Mouse (Mus musculus): ENCODE measurements around the gene Ifna15. TPM values are rescaled to one million over a fixed set of nuclear protein-coding genes. Genes with fewer than 3 reads are reported as not detected.
"Not testable (repeated sequence)": the region's sequence is repeated elsewhere in the genome, so short reads cannot be mapped to it uniquely, and the experiment has no call there.

Ifna15 gene
- polyA plus RNA-seq (2015; fragmentation: Nextera tagmentation; extraction: Ambion mirVana) = not detected in 2 replicates

DNA sequence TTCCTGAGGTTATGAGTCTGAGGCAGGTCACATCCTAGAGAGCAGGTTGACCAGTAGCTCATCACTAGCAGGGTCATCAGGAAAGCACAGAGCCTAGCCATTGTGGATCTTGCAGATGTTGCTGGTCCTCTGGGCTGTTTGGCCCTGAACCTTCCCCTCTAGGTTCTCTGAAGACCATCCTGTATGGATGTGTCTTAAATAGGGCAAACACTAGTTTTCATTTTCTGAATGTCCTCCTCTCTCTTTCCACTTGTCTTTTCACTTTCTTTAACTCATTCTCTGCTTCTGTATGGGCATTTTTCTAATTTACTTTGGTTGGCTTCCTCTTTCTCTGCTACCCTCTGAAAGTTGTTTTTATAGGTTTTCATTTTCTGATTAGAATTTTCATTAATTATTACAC is at the start of gene Ifna15:
Gene Ifna15, minus strand, starts transcription at position 101 of the 400 bp plus-strand sequence.
- not testable (repeated sequence) for H3K4me1 ChIP-seq; ATAC-seq (replicated peaks); H3K4me2 ChIP-seq

DNA sequence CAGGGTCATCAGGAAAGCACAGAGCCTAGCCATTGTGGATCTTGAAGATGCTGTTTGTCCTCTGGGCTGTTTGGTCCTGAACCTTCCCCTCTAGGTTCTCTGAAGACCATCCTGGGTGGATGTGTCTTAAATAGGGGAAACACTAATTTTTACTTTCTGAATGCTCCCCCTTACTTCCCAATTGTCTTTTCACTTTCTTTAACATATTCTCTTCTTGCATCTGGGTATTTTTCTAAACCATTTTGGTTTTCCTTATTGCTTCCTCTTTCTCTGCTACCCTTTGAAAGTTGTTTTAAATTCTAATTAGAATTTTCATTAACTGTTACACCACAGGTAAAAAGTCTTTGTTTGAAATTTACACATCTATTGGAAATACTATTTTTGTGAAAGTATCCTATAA is 45.2 kb upstream of the Ifna15 start, which contains the start of gene Ifna12:
Gene Ifna12, minus strand, starts transcription at position 101 of the 400 bp plus-strand sequence.
- Histone ChIP-seq H3K4me3 (no peak within 1 kb of the TSS), H3K27me3 (replicated peaks) (no peaks in the 10 kb centered on the region), H3K9ac (no peak within 1 kb of the TSS), H3K9me3 (no peaks in the 10 kb centered on the region), H3K36me3 (replicated peaks) (no peaks in the 10 kb centered on the region), H3K27ac (no peak within 1 kb of the TSS), H3K4me2 (no peak within 1 kb of the TSS), H3K4me1 (no peaks in the 10 kb centered on the region)
- ATAC-seq (replicated peaks) = no peak

More for the DNA sequence above, at the start of gene Ifna15:
- not testable (repeated sequence) for H3K27me3 ChIP-seq (replicated peaks); H3K9me3 ChIP-seq; H3K4me3 ChIP-seq; H3K36me3 ChIP-seq (replicated peaks); H3K27ac ChIP-seq; H3K9ac ChIP-seq

DNA sequence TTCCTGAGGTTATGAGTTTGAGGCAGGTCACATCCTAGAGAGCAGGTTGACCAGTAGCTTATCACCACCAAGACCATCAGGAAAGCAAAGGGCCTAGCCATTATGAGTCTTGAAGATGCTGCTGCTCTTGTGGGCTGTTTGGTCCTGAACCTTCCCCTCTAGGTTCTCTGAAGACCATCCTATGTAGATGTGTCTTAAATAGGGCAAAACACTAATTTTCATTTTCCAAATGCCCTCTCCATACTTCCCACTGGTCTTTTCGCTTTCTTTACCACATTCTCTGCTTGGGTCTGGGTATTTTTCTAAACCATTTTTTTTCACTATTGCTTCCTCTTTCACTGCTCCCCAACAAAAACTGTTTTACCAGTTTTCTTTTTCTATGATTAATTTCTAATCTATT is 34.2 kb upstream of the Ifna15 start, which contains the start of gene Ifna9:
Gene Ifna9, minus strand, starts transcription at position 101 of the 400 bp plus-strand sequence.
- H3K9me3 ChIP-seq = no peaks in the 10 kb centered on the region
- no peak within 1 kb of the TSS for H3K4me2 ChIP-seq
- no peaks in the 10 kb centered on the region for H3K36me3 ChIP-seq (replicated peaks)
- ATAC-seq (replicated peaks) = no peak
- H3K9ac ChIP-seq = no peak within 1 kb of the TSS
- H3K4me3 ChIP-seq = no peak within 1 kb of the TSS
- H3K27ac ChIP-seq = no peak within 1 kb of the TSS
- no peaks in the 10 kb centered on the region for H3K4me1 ChIP-seq
- WGBS = 93% methylated on average over 1 of the region's 1 CpGs
- no peaks in the 10 kb centered on the region for H3K27me3 ChIP-seq (replicated peaks)

DNA sequence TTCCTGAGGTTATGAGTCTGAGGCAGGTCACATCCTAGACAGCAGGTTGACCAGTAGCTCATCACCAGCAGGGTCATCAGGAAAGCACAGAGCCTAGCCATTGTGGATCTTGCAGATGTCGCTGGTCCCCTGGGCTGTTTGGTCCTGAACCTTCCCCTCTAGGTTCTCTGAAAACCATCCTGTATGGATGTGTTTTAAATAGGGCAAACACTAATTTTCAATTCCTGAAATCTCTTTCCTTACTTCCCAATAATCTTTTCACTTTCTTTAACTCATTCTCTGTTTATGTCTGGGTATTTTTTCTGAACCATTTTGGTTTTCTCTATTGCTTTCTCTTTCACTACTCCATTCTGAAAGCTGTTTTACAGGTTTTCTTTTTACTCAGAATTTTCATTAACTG is 13.7 kb upstream of the Ifna15 start, which contains the start of gene Ifna14:
Gene Ifna14, minus strand, starts transcription at position 101 of the 400 bp plus-strand sequence.
- WGBS = 70% methylated on average over 1 of the region's 1 CpGs
- H3K36me3 ChIP-seq (replicated peaks) = no peaks in the 10 kb centered on the region
- no peak for ATAC-seq (replicated peaks)
- no peak within 1 kb of the TSS for H3K4me2 ChIP-seq
- no peaks in the 10 kb centered on the region for H3K9me3 ChIP-seq
- H3K27me3 ChIP-seq (replicated peaks) = no peaks in the 10 kb centered on the region
- H3K9ac ChIP-seq = no peak within 1 kb of the TSS
- no peak within 1 kb of the TSS for H3K4me3 ChIP-seq
- no peaks in the 10 kb centered on the region for H3K4me1 ChIP-seq
- H3K27ac ChIP-seq = no peak within 1 kb of the TSS

DNA sequence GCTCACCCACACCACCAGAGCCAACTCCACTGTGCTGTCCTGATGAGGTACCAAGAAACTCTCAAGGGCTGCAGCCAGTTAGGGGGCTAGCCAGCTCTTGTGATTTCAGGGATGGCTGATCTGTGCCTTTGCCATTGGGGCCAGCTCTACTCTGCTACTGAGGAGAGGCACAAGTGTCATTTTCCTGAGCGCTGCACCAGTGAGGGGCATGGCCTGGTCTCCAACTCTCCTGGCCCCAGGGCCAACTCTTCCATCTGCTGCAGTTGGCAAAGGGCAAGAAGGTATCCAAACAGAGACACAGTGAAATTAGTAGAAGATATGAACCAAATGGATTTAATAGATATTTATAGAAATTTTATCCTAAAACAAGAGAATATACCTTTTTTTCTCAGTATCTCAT is 3.7 kb upstream of the Ifna15 start:
- WGBS = 88% methylated on average over 1 of the region's 1 CpGs
- no peaks in the 10 kb centered on the region for H3K9me3 ChIP-seq
- no peak for ATAC-seq (replicated peaks)

DNA sequence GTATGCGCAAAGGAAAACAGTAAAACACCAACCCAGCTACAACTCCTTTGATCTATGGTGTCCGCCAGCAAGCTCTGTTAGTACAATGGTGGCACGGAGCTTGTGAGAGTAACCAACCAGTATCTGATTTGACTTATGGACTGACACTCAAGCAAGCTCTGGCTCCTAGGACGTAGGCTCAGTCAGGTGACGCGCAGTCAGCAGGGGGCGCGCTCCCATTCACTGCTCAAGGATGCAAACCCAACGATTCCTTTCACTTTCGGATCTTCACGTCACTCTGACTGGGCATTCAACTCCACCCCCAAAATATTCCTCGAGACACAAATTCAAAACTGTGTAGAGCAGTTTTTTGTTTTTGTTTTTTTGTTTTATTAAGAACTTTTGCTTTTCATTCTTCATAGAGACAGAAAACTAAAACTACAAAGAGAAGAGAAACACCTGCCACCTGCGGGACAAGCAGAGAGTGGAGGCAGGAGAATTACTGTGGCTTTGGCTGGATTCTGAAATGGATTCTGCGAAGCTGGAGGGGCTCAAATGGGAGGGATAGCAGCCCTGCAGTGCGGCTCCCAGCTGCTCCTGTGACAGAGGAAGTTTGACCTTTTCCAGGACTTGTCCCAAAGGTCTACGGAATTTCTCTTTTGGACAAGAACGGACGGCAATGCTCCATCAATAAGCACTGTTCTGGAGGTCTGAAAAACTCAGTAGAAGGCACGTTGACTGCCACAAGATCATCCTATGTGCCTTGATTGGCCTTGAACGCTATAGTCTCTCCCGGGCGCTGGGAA is 7.7 kb downstream of the Ifna15 start:
- H3K27ac ChIP-seq = no peak overlapping the region
- peak overlapping the region; percentile 19 for H3K4me3 ChIP-seq
- H3K36me3 ChIP-seq (replicated peaks) = no peaks in the 10 kb centered on the region
- H3K4me2 ChIP-seq = peak overlapping the region; percentile 41
- no peaks in the 10 kb centered on the region for H3K4me1 ChIP-seq
- ATAC-seq (replicated peaks) = peak; percentile 50; the same call in 1 of the 2 replicates
- no peaks in the 10 kb centered on the region for H3K27me3 ChIP-seq (replicated peaks)
- no peak overlapping the region for H3K9ac ChIP-seq
- 35% methylated on average over 22 of the region's 22 CpGs for WGBS
- H3K9me3 ChIP-seq = no peaks in the 10 kb centered on the region

More for the DNA sequence above, 3.7 kb upstream of the Ifna15 start:
- H3K4me2 ChIP-seq = no peak overlapping the region
- H3K9ac ChIP-seq = no peak overlapping the region
- no peaks in the 10 kb centered on the region for H3K36me3 ChIP-seq (replicated peaks)
- H3K27ac ChIP-seq = no peak overlapping the region
- H3K27me3 ChIP-seq (replicated peaks) = no peaks in the 10 kb centered on the region
- no peaks in the 10 kb centered on the region for H3K4me1 ChIP-seq
- H3K4me3 ChIP-seq = no peak overlapping the region

DNA sequence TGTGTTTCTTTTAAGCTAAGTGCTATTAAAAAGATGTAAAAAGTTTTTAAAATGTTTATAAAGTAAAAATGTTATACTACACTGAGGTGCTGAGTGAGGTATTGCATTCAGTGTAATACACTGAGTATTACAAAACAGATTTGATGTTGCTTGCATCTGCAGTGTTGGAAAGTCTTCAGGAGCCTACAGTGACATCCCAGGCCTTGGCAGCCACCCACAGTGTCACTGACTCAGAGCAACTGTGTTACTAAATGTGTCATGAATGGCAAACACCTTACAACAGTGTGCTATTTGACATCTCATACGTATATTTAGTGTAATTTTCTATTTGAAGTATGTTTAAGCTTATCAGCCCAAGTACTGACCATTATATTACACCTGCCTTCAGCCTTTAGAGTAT is 10.1 kb downstream of the Ifna15 start:
- 85% methylated on average over 1 of the region's 1 CpGs for WGBS
- H3K36me3 ChIP-seq (replicated peaks) = no peaks in the 10 kb centered on the region

DNA sequence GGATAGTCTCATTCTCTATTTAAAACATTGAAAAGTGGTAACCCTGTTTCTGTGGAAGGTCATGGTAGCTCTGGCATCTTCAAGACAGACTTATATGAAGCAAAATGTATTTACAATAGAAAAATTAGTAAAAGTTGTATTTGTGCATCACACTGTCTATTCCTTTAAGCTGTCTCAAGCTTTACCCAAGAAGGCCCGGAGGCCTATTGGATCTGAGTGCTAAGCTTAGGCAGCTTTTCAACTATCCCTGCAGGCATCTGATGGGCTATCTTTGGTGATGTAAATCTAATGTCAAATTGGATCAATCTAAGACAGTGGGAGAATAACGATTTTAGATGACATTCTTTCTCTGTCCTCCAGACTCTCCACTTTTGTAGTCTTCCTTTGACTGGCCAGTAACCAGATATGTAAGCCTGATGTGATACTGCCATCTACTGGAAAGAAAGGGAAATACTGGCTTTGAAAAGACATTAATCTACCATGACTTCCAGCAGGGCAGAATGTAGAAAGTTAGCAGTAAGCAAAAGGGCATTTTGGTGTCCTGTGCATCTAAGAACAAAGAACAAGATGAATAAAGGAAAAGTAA is 14.3 kb downstream of the Ifna15 start:
- H3K9ac ChIP-seq = no peak overlapping the region
- H3K9me3 ChIP-seq = no peaks in the 10 kb centered on the region
- H3K4me3 ChIP-seq = no peak overlapping the region
- H3K36me3 ChIP-seq (replicated peaks) = no peaks in the 10 kb centered on the region
- no peaks in the 10 kb centered on the region for H3K4me1 ChIP-seq
- H3K27me3 ChIP-seq (replicated peaks) = no peaks in the 10 kb centered on the region
- 29% methylated on average over 2 of the region's 2 CpGs for WGBS
- H3K27ac ChIP-seq = no peak overlapping the region
- H3K4me2 ChIP-seq = no peak overlapping the region
- peak; percentile 88 for ATAC-seq (replicated peaks)

More for the DNA sequence above, 10.1 kb downstream of the Ifna15 start:
- Histone ChIP-seq H3K9ac (no peak overlapping the region), H3K4me3 (no peak overlapping the region), H3K27ac (no peak overlapping the region), H3K4me2 (no peak overlapping the region), H3K4me1 (no peaks in the 10 kb centered on the region), H3K27me3 (replicated peaks) (no peaks in the 10 kb centered on the region), H3K9me3 (no peaks in the 10 kb centered on the region)
- no peak for ATAC-seq (replicated peaks)

DNA sequence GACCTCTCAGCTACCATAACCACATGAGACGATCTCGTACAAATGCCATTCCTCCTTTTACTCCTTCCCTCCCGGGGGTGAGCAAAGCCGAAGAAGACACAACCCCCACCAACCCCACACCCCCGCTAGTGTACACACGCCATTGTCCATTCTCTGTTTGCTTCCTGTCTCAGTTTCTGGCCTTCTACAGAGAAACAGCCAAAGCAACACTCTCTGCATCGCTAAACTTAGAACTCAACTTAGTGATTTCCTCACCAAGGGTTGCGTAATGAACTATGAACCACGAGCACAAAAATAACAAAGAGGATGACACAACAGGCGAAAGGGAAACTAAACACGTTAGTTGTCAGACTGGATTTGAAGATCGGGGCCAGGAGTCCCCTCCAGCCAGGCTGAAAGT is 20.7 kb downstream of the Ifna15 start:
- ATAC-seq (replicated peaks) = no peak
- no peaks in the 10 kb centered on the region for H3K9me3 ChIP-seq
- H3K27me3 ChIP-seq (replicated peaks) = no peaks in the 10 kb centered on the region
- no peak overlapping the region for H3K27ac ChIP-seq
- WGBS = 77% methylated on average over 12 of the region's 12 CpGs
- no peaks in the 10 kb centered on the region for H3K36me3 ChIP-seq (replicated peaks)
- no peak overlapping the region for H3K9ac ChIP-seq
- H3K4me3 ChIP-seq = no peak overlapping the region
- no peaks in the 10 kb centered on the region for H3K4me1 ChIP-seq
- no peak overlapping the region for H3K4me2 ChIP-seq

DNA sequence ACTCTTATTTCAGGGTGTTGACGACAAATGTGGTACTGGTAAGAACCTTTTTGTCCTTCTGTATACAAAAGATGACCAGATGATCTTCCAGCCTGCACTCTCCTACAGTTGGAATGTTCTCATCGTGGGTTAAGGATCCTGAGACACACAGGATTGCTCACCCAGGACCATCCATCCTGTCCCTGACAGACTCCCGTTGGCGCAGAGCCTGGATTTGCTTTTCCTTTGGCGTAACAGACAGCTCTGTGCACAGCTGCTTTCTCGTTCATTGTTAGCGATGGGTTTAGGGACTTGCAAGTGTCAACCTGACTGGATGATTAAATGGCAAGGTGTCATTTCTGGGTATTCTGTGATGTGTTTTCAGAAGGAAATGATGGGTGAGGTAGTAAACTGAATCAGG is 21.4 kb downstream of the Ifna15 start:
- WGBS = 74% methylated on average over 7 of the region's 7 CpGs
- H3K4me1 ChIP-seq = no peaks in the 10 kb centered on the region
- no peak overlapping the region for H3K9ac ChIP-seq
- H3K4me3 ChIP-seq = no peak overlapping the region
- H3K27ac ChIP-seq = no peak overlapping the region
- H3K27me3 ChIP-seq (replicated peaks) = no peaks in the 10 kb centered on the region
- no peak overlapping the region for H3K4me2 ChIP-seq
- H3K36me3 ChIP-seq (replicated peaks) = no peaks in the 10 kb centered on the region
- no peaks in the 10 kb centered on the region for H3K9me3 ChIP-seq
- no peak for ATAC-seq (replicated peaks)

DNA sequence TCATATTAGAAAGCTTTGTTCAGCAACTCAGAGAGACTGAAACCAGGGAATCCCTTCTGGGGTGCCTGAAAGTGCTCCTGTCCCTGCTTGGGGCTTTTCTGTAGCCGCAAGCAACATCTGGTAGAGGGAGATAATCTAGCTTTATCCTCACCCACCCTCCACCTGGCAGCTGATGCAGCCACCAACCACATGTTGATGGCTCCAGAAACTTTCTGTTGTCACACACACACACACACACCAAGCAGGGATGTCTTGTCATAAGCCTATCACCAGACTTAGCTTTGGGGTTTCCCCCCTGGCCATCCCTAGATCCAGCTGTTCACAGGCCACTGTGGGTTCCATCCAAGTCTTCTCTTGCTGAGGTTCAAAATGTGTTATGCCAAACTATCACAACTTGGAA is 22.3 kb downstream of the Ifna15 start:
- Histone ChIP-seq H3K27me3 (replicated peaks) (no peaks in the 10 kb centered on the region), H3K9ac (no peak overlapping the region), H3K4me3 (no peak overlapping the region), H3K4me2 (no peak overlapping the region), H3K27ac (no peak overlapping the region), H3K9me3 (no peaks in the 10 kb centered on the region), H3K36me3 (replicated peaks) (no peaks in the 10 kb centered on the region), H3K4me1 (no peaks in the 10 kb centered on the region)
- ATAC-seq (replicated peaks) = no peak
- 75% methylated on average over 1 of the region's 1 CpGs for WGBS

DNA sequence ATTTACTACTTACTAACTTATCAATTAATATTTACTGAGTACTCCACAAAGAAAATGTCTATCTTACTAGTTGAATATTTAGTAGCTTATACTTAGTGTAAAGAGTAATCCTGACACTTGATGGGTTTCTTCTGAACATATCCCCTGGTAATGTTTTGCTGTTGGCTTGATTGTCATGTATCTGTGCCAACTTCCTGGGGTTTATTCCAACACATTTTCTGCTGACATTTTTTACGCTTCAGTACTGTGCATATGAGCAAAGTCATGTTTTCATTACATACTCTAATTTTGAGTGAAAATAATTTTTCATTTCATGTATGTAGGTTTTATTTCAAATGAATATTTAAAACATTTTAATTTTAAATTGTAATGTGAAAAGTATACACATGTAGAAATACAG is 23.1 kb downstream of the Ifna15 start:
- Histone ChIP-seq H3K9me3 (no peaks in the 10 kb centered on the region), H3K9ac (no peak overlapping the region), H3K36me3 (replicated peaks) (no peaks in the 10 kb centered on the region), H3K4me3 (no peak overlapping the region), H3K27ac (no peak overlapping the region), H3K4me2 (no peak overlapping the region), H3K4me1 (no peaks in the 10 kb centered on the region), H3K27me3 (replicated peaks) (no peaks in the 10 kb centered on the region)
- 80% methylated on average over 1 of the region's 1 CpGs for WGBS
- no peak for ATAC-seq (replicated peaks)

DNA sequence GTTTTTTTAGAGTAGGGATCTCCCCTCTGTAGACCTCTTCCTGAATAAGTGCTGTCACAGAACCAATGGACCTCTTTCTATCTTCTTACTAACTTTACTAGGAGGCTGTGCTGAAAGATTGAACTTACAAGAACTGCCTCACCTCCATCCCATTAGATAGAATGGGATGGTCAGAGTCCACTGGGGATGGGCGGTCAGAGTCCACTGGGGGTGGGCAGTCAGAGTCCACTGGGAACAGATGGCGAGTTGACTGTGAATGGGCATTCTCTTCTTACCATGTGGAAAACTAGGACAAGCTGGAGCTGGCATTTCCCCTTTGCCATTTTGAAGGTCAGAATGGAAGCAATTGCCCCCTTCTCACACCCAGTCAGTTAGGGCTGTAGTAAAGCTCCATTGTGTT is 24.5 kb downstream of the Ifna15 start:
- ATAC-seq (replicated peaks) = no peak

More for the DNA sequence above, 24.5 kb downstream of the Ifna15 start:
- no peak overlapping the region for H3K27ac ChIP-seq
- no peaks in the 10 kb centered on the region for H3K4me1 ChIP-seq
- H3K9me3 ChIP-seq = no peaks in the 10 kb centered on the region
- no peaks in the 10 kb centered on the region for H3K27me3 ChIP-seq (replicated peaks)
- no peak overlapping the region for H3K9ac ChIP-seq
- no peak overlapping the region for H3K4me2 ChIP-seq
- 94% methylated on average over 2 of the region's 2 CpGs for WGBS
- H3K4me3 ChIP-seq = no peak overlapping the region
- no peaks in the 10 kb centered on the region for H3K36me3 ChIP-seq (replicated peaks)
